Mouse (Mus musculus): Measurements from ENCODE around the gene Cyp4b1.
"Not testable (repeated sequence)": the region's sequence is repeated elsewhere in the genome, so short reads cannot be mapped to it uniquely, and the experiment has no call there.

The Cyp4b1 gene

GRCm38 (mm10) chr4:115647580-115647979 lies at the start of gene Cyp4b1:
Gene Cyp4b1 (minus strand): TSS chr4:115647723.
- ATAC-seq (ENCODE audit: insufficient number of reproducible peaks, low FRiP score, low TSS enrichment): no peak

GRCm38 (mm10) chr4:115686299-115686698 lies 38.8 kb upstream of the Cyp4b1 start:
- ATAC-seq (ENCODE audit: insufficient number of reproducible peaks, low FRiP score, low TSS enrichment): no peak

DNA sequence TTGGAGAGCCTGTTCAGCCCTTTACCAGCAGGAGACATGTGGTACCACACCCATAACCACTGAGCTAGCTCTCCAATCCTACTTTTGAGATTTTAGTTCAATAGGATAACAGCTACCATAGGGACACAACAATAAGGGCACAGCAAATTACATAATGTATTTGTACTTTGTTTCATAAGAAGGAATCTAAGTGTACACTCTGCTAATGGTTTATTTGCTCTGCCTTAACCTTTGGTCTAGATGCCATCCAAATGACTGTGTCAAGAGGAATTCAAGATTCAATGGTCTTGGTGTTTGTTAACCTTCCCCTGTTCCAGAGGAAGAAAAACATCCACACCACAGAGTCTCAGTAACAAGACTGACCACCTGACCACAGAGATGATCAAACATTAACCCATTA lies 11.7 kb upstream of the Cyp4b1 start:
- no peak for ATAC-seq (ENCODE audit: insufficient number of reproducible peaks, low FRiP score, low TSS enrichment)

DNA sequence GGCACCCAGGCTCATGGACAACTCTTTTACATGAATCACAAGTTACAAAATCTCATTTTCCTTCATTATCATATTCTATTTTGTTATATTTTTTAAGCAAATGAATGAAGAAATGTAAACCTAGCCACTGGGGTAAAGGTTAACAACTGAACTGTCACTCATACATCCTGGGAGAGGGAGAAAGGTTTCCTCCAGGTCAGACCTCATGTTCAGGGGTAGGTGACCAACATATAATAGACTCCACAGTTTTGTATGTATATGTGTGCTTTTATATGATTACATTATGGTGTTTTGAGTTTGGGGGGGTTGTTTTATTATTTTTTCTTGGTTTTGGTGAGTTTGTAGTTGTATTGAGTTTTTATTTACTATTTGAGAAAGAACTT lies 10.3 kb upstream of the Cyp4b1 start:
- ATAC-seq (ENCODE audit: insufficient number of reproducible peaks, low FRiP score, low TSS enrichment): no peak

DNA sequence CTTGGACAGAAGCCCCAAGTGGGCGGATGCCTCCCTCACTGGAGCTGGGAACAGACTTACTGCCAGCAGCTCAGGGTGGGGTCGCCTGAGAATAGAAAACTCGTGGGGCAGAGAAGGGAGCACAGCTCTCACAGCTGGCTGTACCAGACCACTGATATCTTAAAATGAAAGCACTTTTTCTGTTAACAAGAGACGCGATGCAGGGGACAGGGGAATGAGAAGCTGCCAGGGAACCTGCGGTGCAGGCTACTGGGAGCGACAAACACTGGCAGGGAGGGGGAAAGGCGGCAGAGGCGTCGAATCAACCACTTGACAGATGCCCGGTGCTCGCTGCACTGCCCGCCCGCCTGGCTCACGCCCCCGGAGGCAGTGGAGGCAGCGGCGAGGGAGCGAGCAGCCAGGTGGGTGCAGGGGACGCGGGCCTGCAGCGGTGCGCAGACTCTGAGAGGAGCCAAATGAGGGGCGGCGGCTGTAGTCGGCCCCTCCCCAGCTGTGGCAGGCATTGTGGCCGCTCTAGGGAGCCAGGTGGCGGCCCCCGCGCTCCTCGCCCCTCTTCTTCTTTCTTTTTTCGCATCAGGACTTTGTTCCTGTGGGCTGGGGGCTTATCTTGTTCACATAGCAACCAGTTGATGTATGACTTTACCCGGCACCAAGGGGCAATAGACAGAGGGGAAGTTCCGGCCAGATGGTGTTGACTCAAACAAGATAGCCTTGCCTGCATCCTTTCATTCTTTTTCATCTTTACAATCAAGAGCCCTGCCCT lies 9.8 kb upstream of the Cyp4b1 start:
- no peak for ATAC-seq (ENCODE audit: insufficient number of reproducible peaks, low FRiP score, low TSS enrichment)

GRCm38 (mm10) chr4:115656535-115656922 lies 9.0 kb upstream of the Cyp4b1 start:
- not testable (repeated sequence) for ATAC-seq (ENCODE audit: insufficient number of reproducible peaks, low FRiP score, low TSS enrichment)

GRCm38 (mm10) chr4:115655841-115656534 lies 8.5 kb upstream of the Cyp4b1 start:
- not testable (repeated sequence) for ATAC-seq (ENCODE audit: insufficient number of reproducible peaks, low FRiP score, low TSS enrichment)

- no peak for ATAC-seq (ENCODE audit: insufficient number of reproducible peaks, low FRiP score, low TSS enrichment)
These were observed 3.3 kb upstream of the Cyp4b1 start for GRCm38 (mm10) chr4:115650866-115651265.

DNA sequence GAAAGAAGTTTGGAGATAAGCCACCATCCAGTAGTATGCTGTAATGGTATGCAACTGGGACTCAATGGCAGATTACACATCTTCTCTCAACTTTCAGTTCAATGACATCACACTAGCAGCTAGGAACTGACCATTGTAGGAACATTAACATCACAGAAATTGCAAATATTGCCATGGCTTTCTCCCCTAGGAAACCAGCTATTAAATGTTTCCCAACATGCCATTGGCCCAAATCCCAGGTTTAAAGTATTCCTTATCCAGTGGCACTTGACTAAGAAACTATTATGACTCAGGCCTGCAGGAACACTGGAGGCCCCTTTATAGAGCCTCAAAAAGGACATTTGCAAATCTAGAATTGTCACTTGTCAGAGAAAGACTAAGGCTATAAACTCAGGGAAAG lies 1.8 kb upstream of the Cyp4b1 start:
- ATAC-seq (ENCODE audit: insufficient number of reproducible peaks, low FRiP score, low TSS enrichment): no peak

GRCm38 (mm10) chr4:115648752-115649151 lies 1.2 kb upstream of the Cyp4b1 start:
- ATAC-seq (ENCODE audit: insufficient number of reproducible peaks, low FRiP score, low TSS enrichment): no peak

GRCm38 (mm10) chr4:115645371-115645770 lies 2.2 kb downstream of the Cyp4b1 start:
- ATAC-seq (ENCODE audit: insufficient number of reproducible peaks, low FRiP score, low TSS enrichment): no peak

DNA sequence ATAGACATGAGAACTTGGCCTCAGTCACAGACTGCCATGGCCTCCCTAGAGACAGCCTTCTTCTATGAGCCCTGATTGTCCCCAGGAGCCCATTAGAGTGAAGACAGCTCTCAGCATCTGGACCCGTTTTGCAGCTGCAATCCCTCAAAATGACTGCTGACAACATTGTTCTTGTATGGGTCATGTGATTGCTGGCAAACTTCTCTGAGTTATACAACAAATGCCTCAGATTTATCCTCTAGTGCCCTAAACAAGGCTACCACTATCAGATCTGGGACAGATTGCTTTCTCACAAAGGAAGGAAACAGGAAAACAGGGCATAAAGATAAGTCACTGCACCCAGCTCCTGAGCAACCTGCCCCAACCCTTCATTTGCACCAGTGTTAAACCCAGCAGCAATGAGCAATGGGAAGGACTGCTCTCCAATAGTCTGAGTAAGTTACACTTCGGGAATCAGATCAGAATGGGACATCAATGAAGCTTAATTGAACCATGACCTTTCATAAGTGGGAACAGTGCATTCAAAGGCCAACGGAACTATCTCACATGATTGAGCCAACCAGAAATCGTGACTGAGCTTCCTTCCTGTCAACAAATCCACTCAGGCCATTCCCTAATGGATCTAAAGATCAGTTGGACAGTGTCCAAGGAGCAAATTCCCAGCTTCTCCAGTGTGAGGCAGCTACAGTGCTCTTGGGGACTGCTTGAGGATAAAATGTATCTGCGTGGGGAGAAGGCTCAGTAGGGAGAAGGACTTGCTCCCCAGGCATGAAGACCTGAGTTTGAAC lies 4.4 kb downstream of the Cyp4b1 start:
- ATAC-seq (ENCODE audit: insufficient number of reproducible peaks, low FRiP score, low TSS enrichment): no peak

DNA sequence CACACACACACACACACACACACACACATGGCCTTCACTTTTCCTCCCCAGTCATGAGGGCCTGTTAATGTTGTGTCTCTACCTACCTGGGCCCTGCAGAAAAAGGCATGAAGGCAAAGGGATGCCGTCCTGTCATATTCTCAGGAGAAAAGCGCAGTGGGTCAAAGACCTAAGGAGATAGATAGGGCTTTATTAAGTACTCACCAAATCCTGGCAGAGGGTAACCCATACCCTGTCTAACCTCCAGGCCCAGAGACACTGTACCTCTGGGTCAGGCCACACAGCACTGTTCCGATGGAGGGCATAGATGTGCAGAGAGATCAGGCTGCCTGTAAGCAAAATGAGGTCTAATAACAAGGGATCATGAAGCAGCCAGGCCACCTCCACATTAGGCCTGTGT lies 22.0 kb downstream of the Cyp4b1 start:
- not testable (repeated sequence) for ATAC-seq (ENCODE audit: insufficient number of reproducible peaks, low FRiP score, low TSS enrichment)

GRCm38 (mm10) chr4:115614005-115614404 lies 33.5 kb downstream of the Cyp4b1 start:
- ATAC-seq (ENCODE audit: insufficient number of reproducible peaks, low FRiP score, low TSS enrichment): no peak

GRCm38 (mm10) chr4:115600611-115601010 lies 46.9 kb downstream of the Cyp4b1 start, which contains the start of gene Cyp4a32:
Gene Cyp4a32 (plus strand): TSS chr4:115600969.
- ATAC-seq (ENCODE audit: insufficient number of reproducible peaks, low FRiP score, low TSS enrichment): not testable (repeated sequence)

DNA sequence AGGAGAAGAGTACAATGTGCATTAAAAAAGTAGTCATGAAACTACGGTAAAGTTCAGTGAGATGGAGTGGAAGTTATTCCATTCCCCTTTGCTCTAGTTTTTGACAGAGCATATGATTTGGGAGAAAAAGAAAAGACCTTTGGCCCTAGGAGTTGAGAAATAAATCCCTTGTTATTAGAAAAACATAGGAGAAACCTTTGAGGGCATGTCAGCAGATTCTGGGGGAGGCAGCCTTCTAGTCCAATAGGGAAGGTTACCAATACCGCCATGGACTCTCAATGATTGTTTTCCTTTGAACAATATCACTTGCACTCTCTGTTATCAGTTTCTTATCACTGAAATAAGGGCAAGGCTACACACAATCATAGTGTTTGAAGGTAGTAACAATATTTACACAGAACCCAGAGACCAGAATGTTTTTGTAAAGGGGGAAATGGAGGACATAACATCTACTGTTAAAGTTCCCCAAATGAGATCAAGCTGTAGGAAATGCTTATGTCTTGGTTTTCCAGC lies 50.6 kb downstream of the Cyp4b1 start:
- no peak for ATAC-seq (ENCODE audit: insufficient number of reproducible peaks, low FRiP score, low TSS enrichment)

DNA sequence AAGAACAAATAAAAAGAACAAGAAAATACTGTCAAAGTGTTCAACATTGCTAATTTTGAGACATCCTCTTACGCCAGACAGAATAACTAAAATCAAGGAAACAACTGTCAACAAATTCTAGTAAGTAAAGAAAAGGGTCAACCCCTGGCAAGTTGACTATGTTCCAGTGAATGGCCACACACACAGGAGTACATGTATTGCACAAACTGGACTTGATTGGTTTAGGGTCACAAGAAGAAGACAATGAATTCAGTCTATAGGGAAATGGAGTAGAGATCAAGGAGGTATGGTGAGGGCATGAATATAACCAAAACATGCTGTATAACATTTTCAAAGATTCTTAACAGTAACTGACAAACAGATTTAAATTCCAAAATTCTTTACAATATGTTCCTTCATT lies 51.2 kb downstream of the Cyp4b1 start:
- ATAC-seq (ENCODE audit: insufficient number of reproducible peaks, low FRiP score, low TSS enrichment): no peak

DNA sequence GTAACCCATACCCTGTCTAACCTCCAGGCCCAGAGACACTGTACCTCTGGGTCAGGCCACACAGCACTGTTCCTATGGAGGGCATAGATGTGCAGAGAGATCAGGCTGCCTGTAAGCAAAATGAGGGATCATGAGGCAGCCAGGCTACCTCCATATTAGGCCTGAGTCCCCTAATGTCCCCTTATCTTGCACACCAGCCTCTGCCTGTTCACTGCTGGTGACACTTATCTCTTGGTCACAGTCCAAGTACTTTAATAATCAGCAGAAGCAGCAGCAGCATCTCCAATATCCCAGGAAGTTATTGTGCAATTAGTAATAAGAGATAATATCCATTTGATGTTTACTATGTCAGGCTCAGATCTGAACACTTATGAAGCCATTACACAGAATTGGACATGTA lies 64.5 kb downstream of the Cyp4b1 start:
- no peak for ATAC-seq (ENCODE audit: insufficient number of reproducible peaks, low FRiP score, low TSS enrichment)

DNA sequence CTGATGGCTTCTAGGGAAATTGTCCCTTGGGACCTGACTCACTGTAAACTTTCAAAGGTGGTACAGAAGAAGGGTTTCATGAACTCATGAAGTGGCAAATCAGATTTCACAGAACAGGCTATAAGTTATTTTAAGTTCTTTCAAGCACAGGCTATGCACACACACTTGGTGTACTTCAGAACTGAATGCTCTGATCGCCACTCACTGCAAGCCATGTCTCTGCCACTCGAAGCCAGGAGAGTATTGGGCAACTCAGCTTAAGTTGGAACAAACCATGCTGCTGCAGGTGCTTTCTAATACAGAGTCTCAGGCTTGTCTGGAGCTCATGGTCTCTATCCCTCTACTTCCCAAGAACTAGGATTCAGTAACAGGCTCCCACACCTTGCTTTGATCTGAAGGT lies 71.7 kb downstream of the Cyp4b1 start:
- ATAC-seq (ENCODE audit: insufficient number of reproducible peaks, low FRiP score, low TSS enrichment): no peak

- no peak for ATAC-seq (ENCODE audit: insufficient number of reproducible peaks, low FRiP score, low TSS enrichment)
These were observed 72.3 kb downstream of the Cyp4b1 start for GRCm38 (mm10) chr4:115575255-115575654.
